9 mouse cellular contexts compared by ENCODE assay signal in the genomic region with DNA sequence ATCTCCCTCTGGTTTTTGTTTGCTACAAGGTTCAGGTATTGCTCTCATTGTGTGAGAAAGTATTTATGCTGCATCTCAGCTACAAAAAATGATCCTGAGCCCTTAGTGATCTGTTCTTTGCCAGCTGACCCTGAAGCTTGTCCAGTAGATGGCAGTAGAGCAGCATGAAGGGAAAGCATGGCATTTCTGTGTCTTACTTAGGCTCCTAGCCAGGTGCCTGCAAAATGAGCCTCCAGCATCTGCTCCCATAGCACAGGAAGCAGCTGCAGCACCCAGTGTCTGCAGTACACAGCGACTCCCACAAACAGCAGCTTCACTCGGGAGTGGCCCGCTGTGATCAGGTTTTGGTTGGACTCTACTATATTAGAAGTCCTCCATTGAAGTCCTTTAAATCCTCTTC. TPM values are rescaled to one million over a fixed set of nuclear protein-coding genes. Genes with fewer than 3 reads are reported as not detected.
DNase-seq lines count a peak whose midpoint lies in the region; ATAC-seq and TF ChIP-seq lines count a peak whose summit lies in the region.
"Not testable (repeated sequence)": the region's sequence is repeated elsewhere in the genome, so short reads cannot be mapped to it uniquely, and the experiment has no call there.
"Had no signal": no experiment of that assay in that cellular context is flagged by ENCODE, and none has a peak within 500 bp of the region (broad histone marks: within the 10 kb centered on the region; RNA-seq: fewer than 3 reads in every experiment).

No protein-coding gene starts in this region.

- not testable (repeated sequence) for H3K4me3 ChIP-seq in intestine, postnatal 0 days (ENCODE audit: low read depth, low read length); midbrain, embryonic 11.5 days (ENCODE audit: low read depth, low read length)

- H3K9ac ChIP-seq in intestine, postnatal 0 days (ENCODE audit: low read depth, low read length); midbrain, embryonic 11.5 days (ENCODE audit: low read length): not testable (repeated sequence)

- ATAC-seq in intestine, postnatal 0 days; midbrain, embryonic 11.5 days (ENCODE audit: low FRiP score): not testable (repeated sequence)

- H3K36me3 ChIP-seq in intestine, postnatal 0 days (ENCODE audit: control insufficient read depth, insufficient read depth); midbrain, embryonic 11.5 days (ENCODE audit: control insufficient read depth, insufficient read depth, low read length): not testable (repeated sequence)

- peak; percentile 86 for TF ChIP-seq CTCF in intestine, postnatal 0 days (IDR thresholded peaks at IDR 0.05; ENCODE audit: low read depth)

- H3K4me1 ChIP-seq in intestine, postnatal 0 days (replicated peaks; ENCODE audit: control insufficient read depth, insufficient read depth, low read length); midbrain, embryonic 11.5 days (ENCODE audit: control insufficient read depth, insufficient read depth, low read length): not testable (repeated sequence)

- not testable (repeated sequence) for H3K4me2 ChIP-seq in intestine, postnatal 0 days (replicated peaks; ENCODE audit: low read depth); midbrain, embryonic 11.5 days

- intact Hi-C loops in gastrocnemius, postnatal 14 days (cut with DNase I; ENCODE audit: low total_unique reads) = loop anchor here (5.0 kb wide), 1 partner anchor 108 kb away; no protein-coding TSS in a partner anchor

- not testable (repeated sequence) for H3K27ac ChIP-seq in intestine, postnatal 0 days (ENCODE audit: low read depth, low read length); midbrain, embryonic 11.5 days (ENCODE audit: low read depth, low read length)

- H3K27me3 ChIP-seq in intestine, postnatal 0 days (replicated peaks; ENCODE audit: control insufficient read depth, insufficient read depth, low read length); midbrain, embryonic 11.5 days (ENCODE audit: control insufficient read depth, insufficient read depth, low read length): not testable (repeated sequence)

- 0% methylated on average over 3 of the region's 3 CpGs for WGBS in intestine, postnatal 0 days
- WGBS in midbrain, embryonic 11.5 days = 3% methylated on average over 3 of the region's 3 CpGs

- not testable (repeated sequence) for H3K9me3 ChIP-seq in intestine, postnatal 0 days (ENCODE audit: control insufficient read depth); midbrain, embryonic 11.5 days (ENCODE audit: control insufficient read depth, low read length)

- DNase-seq in adrenal gland, adult 8-10 months = peak; percentile 29
- DNase-seq in embryo, embryonic 11 days = peak; percentile 83
- DNase-seq in gastrocnemius, postnatal 14 days = peak; percentile 65
- peak; percentile 36 to 80 for DNase-seq in left cerebral cortex, adult 9 months (ENCODE audit: low spot score in 2 of 2)
- DNase-seq in midbrain, embryonic 11.5 days (ENCODE audit: low spot score, missing footprints) = peak; percentile 95
- peak; percentile 66 for DNase-seq in right cerebral cortex, postnatal 14 days
- DNase-seq in urinary bladder, postnatal 36 days (ENCODE audit: low spot score in 2 of 2) = peak; percentile 30 to 42

RNA-seq across cellular contexts. Expression of gene H2-M10.1, which starts 17.1 kb away (rescaled TPM):
- not detected for total RNA-seq in adrenal gland, adult 8-10 months (2022)
- total RNA-seq in gastrocnemius, postnatal 14 days (2021) = not detected
- not detected in 2 replicates for polyA plus RNA-seq in intestine, postnatal 0 days (2015; fragmentation: Nextera tagmentation; extraction: Ambion mirVana)
- not detected in 2 replicates for polyA plus RNA-seq in midbrain, embryonic 11.5 days (2014; fragmentation: Nextera tagmentation; extraction: Ambion mirVana)
- polyA plus RNA-seq: heart, embryonic 14.5 days had no signal

RNA-seq across cellular contexts. Expression of gene H2-M10.2, which starts 22.6 kb away (rescaled TPM):
- total RNA-seq in adrenal gland, adult 8-10 months (2022) = not detected
- not detected for total RNA-seq in gastrocnemius, postnatal 14 days (2021)
- not detected in 2 replicates for polyA plus RNA-seq in intestine, postnatal 0 days (2015; fragmentation: Nextera tagmentation; extraction: Ambion mirVana)
- polyA plus RNA-seq in midbrain, embryonic 11.5 days (2014; fragmentation: Nextera tagmentation; extraction: Ambion mirVana) = 0.19 TPM in 1 of 2 replicates, not detected in the other
- polyA plus RNA-seq: heart, embryonic 14.5 days had no signal

RNA-seq across cellular contexts. Expression of gene Trim39, which starts 36.8 kb away (rescaled TPM):
- 10 to 100 TPM; 17.9 to 32.7 (median 23.6) TPM for total RNA-seq in adrenal gland, adult 8-10 months (2022)
- 1 to 10 TPM; 3.1 to 4.1 TPM for total RNA-seq in gastrocnemius, postnatal 14 days (2021)
- polyA plus RNA-seq in intestine, postnatal 0 days (2015; fragmentation: Nextera tagmentation; extraction: Ambion mirVana) = 4.2 and 5.7 TPM in 2 replicates
- 17.4 and 17.6 TPM in 2 replicates for polyA plus RNA-seq in midbrain, embryonic 11.5 days (2014; fragmentation: Nextera tagmentation; extraction: Ambion mirVana)

RNA-seq across cellular contexts. Expression of gene Rpp21, which starts 51.0 kb away (rescaled TPM):
- 10 to 100 TPM; 38.8 to 46.8 (median 43.4) TPM for total RNA-seq in adrenal gland, adult 8-10 months (2022)
- total RNA-seq in gastrocnemius, postnatal 14 days (2021) = 10 to 100 TPM; 22.5 to 23.4 TPM
- 103 and 110 TPM in 2 replicates for polyA plus RNA-seq in intestine, postnatal 0 days (2015; fragmentation: Nextera tagmentation; extraction: Ambion mirVana)
- polyA plus RNA-seq in midbrain, embryonic 11.5 days (2014; fragmentation: Nextera tagmentation; extraction: Ambion mirVana) = 80.7 and 83.2 TPM in 2 replicates

RNA-seq across cellular contexts. Expression of gene H2-M10.3, which starts 59.4 kb away (rescaled TPM):
- not detected for total RNA-seq in adrenal gland, adult 8-10 months (2022)
- total RNA-seq in gastrocnemius, postnatal 14 days (2021) = not detected
- polyA plus RNA-seq in intestine, postnatal 0 days (2015; fragmentation: Nextera tagmentation; extraction: Ambion mirVana) = not detected in 2 replicates
- not detected in 2 replicates for polyA plus RNA-seq in midbrain, embryonic 11.5 days (2014; fragmentation: Nextera tagmentation; extraction: Ambion mirVana)
- polyA plus RNA-seq: heart, embryonic 14.5 days had no signal

Comparison
In these comparisons a context has a peak if more than half of its experiments do, and no peak if none do; other contexts are left out.
1. DNase-seq: peak in every context shown above with its lines; median percentile 95 in midbrain, embryonic 11.5 days; 83 in embryo, embryonic 11 days; 66 in right cerebral cortex, postnatal 14 days; 65 in gastrocnemius, postnatal 14 days; 58 in left cerebral cortex, adult 9 months; 36 in urinary bladder, postnatal 36 days; 29 in adrenal gland, adult 8-10 months.